Mouse (Mus musculus) intestine, postnatal 0 days (tissue): ENCODE data around the gene Nostrin. TPM values are rescaled to one million over a fixed set of nuclear protein-coding genes. Genes with fewer than 3 reads are reported as not detected.

Experiments used
- ATAC-seq: fragments of 200-750 bp; cut with Nextera tagmentation; 2 replicates; pipeline ENCODE4 v1.8.0; 2017; ENCODE audit warnings: mild to moderate bottlenecking, moderate TSS enrichment, moderate library complexity
- H3K27ac ChIP-seq: fragments of 300-500 bp; sonication (generic); 2 replicates; pipeline ENCODE4 v1.5.1; 2014; ENCODE audit warnings: mild to moderate bottlenecking, low read depth, low read length, moderate library complexity
- H3K27me3 ChIP-seq: fragments of 300-500 bp; sonication (generic); replicated peaks from 2 replicates; pipeline ENCODE4 v1.6.1; 2014; ENCODE audit warnings: low read length, mixed read lengths; ENCODE audit not compliant: control insufficient read depth, insufficient read depth
- H3K36me3 ChIP-seq: fragments of 300-500 bp; sonication (generic); 2 replicates; pipeline ENCODE4 v1.6.1; 2014; ENCODE audit warnings: mild to moderate bottlenecking, moderate library complexity; ENCODE audit not compliant: control insufficient read depth, insufficient read depth
- H3K4me1 ChIP-seq: fragments of 300-500 bp; sonication (generic); replicated peaks from 2 replicates; pipeline ENCODE4 v1.6.1; 2014; ENCODE audit warnings: antibody characterized with exemption, low read length, mixed read lengths; ENCODE audit not compliant: control insufficient read depth, insufficient read depth
- H3K4me2 ChIP-seq: fragments of 300-500 bp; sonication (generic); replicated peaks from 2 replicates; pipeline ENCODE4 v1.6.1; 2014; ENCODE audit warnings: low read depth, mild to moderate bottlenecking, moderate library complexity
- H3K4me3 ChIP-seq: fragments of 300-500 bp; sonication (generic); 2 replicates; pipeline ENCODE4 v1.5.1; 2014; ENCODE audit warnings: low read depth, low read length
- H3K9ac ChIP-seq: fragments of 300-500 bp; sonication (generic); 2 replicates; pipeline ENCODE4 v1.6.1; 2014; ENCODE audit warnings: mild to moderate bottlenecking, low read depth, low read length
- H3K9me3 ChIP-seq: fragments of 300-500 bp; sonication (generic); 2 replicates; pipeline ENCODE4 v1.6.1; 2016; ENCODE audit warnings: mixed run types; ENCODE audit not compliant: control insufficient read depth
- CTCF ChIP-seq: sonication (generic); IDR thresholded peaks from 2 replicates; pipeline ENCODE4 v1.5.1; 2016; ENCODE audit warnings: low read depth, mild to moderate bottlenecking, control low read depth, antibody characterized with exemption, moderate library complexity
- WGBS: fragments of 180-500 bp; shearing (Covaris S2); extraction: QIAGEN DNeasy Blood & Tissue Kit; methylation state at CpG from one replicate; pipeline ENCODE4 v1.1.7; 2014; 5-methylcytosine and 5-hydroxymethylcytosine counted together
- polyA plus RNA-seq: library from polyadenylated mRNA; unstranded; fragments of >200 nt; fragmentation: Nextera tagmentation; extraction: Ambion mirVana; gene quantifications from 2 replicates; pipeline ENCODE4 v1.2.1, GENCODE M21; 2015

The Nostrin gene
- polyA plus RNA-seq: 33.3 and 37.9 TPM in 2 replicates

DNA sequence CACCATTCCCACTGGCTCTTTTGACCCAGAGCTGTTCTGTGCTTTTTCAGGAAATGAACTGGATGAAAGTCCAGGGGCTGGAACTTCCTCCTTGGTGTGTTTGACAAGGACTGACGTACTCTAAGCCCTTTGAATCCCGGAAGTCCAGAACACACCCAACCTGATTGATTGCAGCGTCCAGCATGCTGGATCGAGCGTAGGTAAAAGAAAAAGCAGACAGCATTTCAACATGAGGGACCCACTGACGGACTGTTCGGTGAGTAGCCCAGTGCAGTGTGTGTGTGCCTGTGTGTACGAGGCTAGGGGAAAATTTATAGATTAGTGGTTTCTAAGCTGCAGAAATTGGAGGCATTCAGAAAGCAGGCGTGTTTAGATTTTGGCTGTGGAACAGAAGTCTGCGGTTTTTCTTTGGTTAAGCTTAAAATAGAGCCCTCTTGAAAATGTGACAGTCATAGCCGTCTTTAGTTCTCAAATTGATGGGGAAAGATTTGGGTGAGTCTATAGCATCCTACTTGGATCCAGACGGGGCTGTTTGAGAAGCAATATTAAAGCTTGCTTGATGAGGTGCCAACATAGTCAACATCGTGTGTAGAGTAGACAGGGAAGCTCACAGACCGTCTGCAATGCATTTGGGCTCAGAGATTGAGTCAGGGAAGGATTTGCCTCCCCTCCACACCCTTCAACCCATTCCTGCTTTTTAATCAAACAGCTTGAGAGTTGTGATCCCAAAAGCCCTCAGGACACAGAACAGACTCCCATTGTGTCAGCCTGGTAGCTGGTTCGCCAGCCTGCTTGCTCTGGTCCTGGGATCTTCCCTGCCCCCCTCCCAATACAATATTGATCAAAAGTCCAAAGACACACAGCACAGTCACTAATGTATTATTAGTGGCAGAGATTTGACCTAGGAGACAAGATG is at the start of gene Nostrin:
Gene Nostrin (plus strand): TSS at position 140 of the 916 bp plus-strand sequence.
- Histone ChIP-seq H3K27me3 (no peaks in the 10 kb centered on the region), H3K27ac (peak within 1 kb of the TSS; percentile 93), H3K9ac (peak within 1 kb of the TSS; percentile 61), H3K9me3 (no peaks in the 10 kb centered on the region), H3K36me3 (no peaks in the 10 kb centered on the region), H3K4me1 (0 out of 2 replicates have a peak, but pooled peaks cover 13% of the 10 kb centered on the region), H3K4me3 (peak within 1 kb of the TSS; percentile 44), H3K4me2 (peak within 1 kb of the TSS; percentile 61)
- 9% methylated on average over 15 of the region's 15 CpGs for WGBS
- ATAC-seq: peak; percentile 93
- no peak for TF ChIP-seq CTCF

- Histone ChIP-seq H3K9me3 (no peaks in the 10 kb centered on the region), H3K27me3 (no peaks in the 10 kb centered on the region), H3K4me3 (no peak overlapping the region), H3K4me2 (no peak overlapping the region), H3K9ac (no peak overlapping the region), H3K27ac (no peak overlapping the region), H3K36me3 (0 out of 2 replicates have a peak, but pooled peaks cover 9% of the 10 kb centered on the region), H3K4me1 (no peaks in the 10 kb centered on the region)
- no peak for ATAC-seq
- no peak for TF ChIP-seq CTCF
- 75% methylated on average over 8 of the region's 8 CpGs for WGBS
Measured at GRCm38 (mm10) chr2:69086505-69087260, 48.9 kb upstream of the Nostrin start.

DNA sequence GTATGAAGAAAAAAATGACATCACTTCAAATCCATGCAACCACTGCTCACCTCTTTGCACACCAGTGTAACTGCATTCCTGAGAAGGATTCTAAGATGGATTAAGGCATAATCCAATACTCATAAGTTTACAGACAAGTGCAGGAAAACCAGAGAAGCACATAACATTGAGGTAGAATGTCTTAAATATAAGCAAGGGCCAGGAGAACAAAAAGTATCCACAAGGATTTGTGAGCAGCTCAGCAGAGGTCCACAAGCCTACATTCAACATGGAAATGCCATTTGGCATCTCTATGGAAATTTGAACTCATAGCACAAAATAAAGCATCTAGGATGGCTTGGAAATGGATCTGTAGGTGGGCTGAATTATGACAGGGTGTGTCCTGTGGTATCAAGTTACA is 39.8 kb upstream of the Nostrin start:
- Histone ChIP-seq H3K4me1 (no peaks in the 10 kb centered on the region), H3K9me3 (no peaks in the 10 kb centered on the region), H3K27me3 (no peaks in the 10 kb centered on the region), H3K9ac (no peak overlapping the region), H3K4me3 (no peak overlapping the region), H3K27ac (no peak overlapping the region), H3K36me3 (0 out of 2 replicates have a peak, but pooled peaks cover 4% of the 10 kb centered on the region), H3K4me2 (no peak overlapping the region)
- no peak for TF ChIP-seq CTCF
- no peak for ATAC-seq

DNA sequence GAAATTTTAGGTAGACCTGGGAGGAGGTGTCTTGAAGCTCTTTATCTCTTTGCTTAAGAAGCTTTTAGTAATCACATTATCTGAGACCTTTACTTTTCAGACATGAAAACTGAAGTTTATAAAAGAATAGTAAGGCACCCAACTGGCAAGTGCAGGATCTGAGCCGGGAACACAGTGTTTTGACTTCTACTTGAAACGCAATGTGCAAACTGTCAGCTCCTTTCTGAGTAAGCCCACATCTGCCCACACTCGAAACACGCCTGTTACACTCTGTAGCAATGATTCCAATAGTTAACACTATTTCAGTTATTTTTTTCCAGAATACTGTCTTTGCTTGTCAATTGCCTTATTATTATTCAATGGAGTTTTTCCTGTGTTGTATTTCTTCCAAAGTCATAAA is 38.8 kb upstream of the Nostrin start:
- ATAC-seq: no peak
- no peak overlapping the region for H3K4me3 ChIP-seq
- no peaks in the 10 kb centered on the region for H3K27me3 ChIP-seq
- H3K27ac ChIP-seq: no peak overlapping the region
- H3K9ac ChIP-seq: no peak overlapping the region
- 89% methylated on average over 4 of the region's 4 CpGs for WGBS
- 0 out of 2 replicates have a peak, but pooled peaks cover 4% of the 10 kb centered on the region for H3K36me3 ChIP-seq
- no peak for TF ChIP-seq CTCF
- H3K4me1 ChIP-seq: no peaks in the 10 kb centered on the region
- no peaks in the 10 kb centered on the region for H3K9me3 ChIP-seq
- H3K4me2 ChIP-seq: no peak overlapping the region

DNA sequence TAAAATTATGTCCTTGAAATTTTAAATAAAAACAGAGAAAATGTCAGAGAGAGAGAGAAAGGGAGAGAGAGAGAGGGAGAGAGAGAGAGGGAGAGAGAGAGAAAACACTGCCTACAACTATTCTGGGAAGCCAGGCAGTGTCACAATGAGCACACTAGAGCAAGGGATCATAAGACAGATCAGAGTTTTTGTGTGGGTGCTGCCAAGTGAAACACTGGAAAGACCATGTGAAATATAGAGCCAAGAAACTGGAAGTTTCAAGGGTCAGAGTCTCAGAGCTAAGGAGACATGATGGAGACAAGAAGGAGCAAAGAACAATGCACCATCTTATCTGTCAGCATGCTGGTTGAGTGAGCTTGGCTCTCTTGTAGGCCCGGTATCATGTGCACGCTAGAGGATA is 38.1 kb upstream of the Nostrin start:
- 67% methylated on average over 2 of the region's 2 CpGs for WGBS
- Histone ChIP-seq H3K4me3 (no peak overlapping the region), H3K27ac (no peak overlapping the region), H3K9ac (no peak overlapping the region), H3K36me3 (0 out of 2 replicates have a peak, but pooled peaks cover 4% of the 10 kb centered on the region), H3K4me2 (no peak overlapping the region), H3K4me1 (no peaks in the 10 kb centered on the region), H3K9me3 (no peaks in the 10 kb centered on the region), H3K27me3 (no peaks in the 10 kb centered on the region)
- no peak for ATAC-seq
- TF ChIP-seq CTCF: no peak

- Histone ChIP-seq H3K36me3 (0 out of 2 replicates have a peak, but pooled peaks cover 7% of the 10 kb centered on the region), H3K27ac (no peak overlapping the region), H3K4me2 (no peak overlapping the region), H3K4me3 (no peak overlapping the region), H3K9me3 (no peaks in the 10 kb centered on the region), H3K9ac (no peak overlapping the region), H3K4me1 (no peaks in the 10 kb centered on the region), H3K27me3 (no peaks in the 10 kb centered on the region)
- ATAC-seq: no peak
- 93% methylated on average over 3 of the region's 3 CpGs for WGBS
- no peak for TF ChIP-seq CTCF
Measured at GRCm38 (mm10) chr2:69098701-69099100, 36.9 kb upstream of the Nostrin start.
